In the genomic region with DNA sequence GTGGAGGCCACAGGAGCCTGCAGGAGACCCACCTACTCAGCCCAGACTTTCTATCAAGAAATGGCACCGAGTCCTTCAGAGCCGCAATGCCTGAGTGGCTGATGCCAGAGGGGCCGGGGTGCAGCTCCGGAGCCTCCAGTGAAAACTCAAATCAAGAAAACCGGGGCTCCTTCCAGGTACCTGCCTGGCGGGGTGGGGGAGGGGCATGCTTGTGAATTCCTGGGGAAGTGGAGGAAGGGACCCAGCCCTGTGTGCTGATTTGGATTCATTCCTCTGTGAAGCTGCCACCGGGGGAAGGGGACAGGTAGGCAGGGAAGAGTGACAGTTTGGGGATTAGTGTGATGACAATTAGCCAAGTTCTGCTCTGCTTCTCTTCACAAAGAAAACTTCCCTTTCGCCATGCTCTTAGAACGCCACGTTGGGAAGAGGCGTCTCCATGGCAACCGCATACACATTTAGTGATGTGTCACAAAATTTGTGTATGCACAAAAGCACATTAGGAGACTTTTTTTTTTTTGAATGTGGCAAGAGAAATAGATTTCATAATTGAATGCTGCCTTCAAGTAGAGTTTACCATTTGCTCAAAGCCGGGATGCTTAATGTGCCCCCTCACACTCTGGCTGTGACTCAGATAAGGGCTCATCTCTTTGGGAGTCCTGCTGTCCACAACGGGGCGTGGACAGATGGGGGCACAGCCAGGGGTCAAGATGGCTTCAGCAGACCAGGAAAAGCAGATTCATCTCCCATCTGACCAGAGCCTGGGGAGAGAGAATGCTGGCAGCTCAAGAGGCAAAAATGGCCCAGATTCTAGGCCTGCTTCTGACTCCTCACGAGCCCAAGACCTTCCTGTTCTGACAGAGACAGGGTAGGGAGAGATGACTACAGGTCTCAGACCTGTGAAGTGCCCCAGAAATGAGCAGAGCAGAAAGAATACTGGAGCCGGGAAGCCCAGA, we compare ENCODE assay signal across 8 mouse cellular contexts. TPM values are rescaled to one million over a fixed set of nuclear protein-coding genes. Genes with fewer than 3 reads are reported as not detected.
DNase-seq lines count a peak whose midpoint lies in the region; ATAC-seq and TF ChIP-seq lines count a peak whose summit lies in the region.
"Had no signal": no experiment of that assay in that cellular context is flagged by ENCODE, and none has a peak within 500 bp of the region (broad histone marks: within the 10 kb centered on the region; RNA-seq: fewer than 3 reads in every experiment).

No protein-coding gene starts in this region.

- no peaks in the 10 kb centered on the region; the same call in 1 of the 2 replicates for H3K4me1 ChIP-seq in lung, postnatal 0 days (ENCODE audit: insufficient read depth, low read depth, low read length)
- no peaks in the 10 kb centered on the region; the same call in 1 of the 2 replicates for H3K4me1 ChIP-seq in lung, adult 2 months (ENCODE audit: control insufficient read depth, insufficient read depth, low read length)

- TF ChIP-seq EP300 in lung, postnatal 0 days (IDR thresholded peaks at IDR 0.05): no peak

- peak; percentile 74 for DNase-seq in lung, postnatal 0 days (ENCODE audit: low spot score)
- DNase-seq in lung, adult 2 months: no peak
- peak; percentile 93 for DNase-seq in cerebellum, adult 9-11 months
- DNase-seq in layer of hippocampus, adult 2 months (ENCODE audit: low spot score in 2 of 2): peak; percentile 59 to 68
- DNase-seq in right cerebral cortex, postnatal 4 days: peak; percentile 68
- DNase-seq in gastrocnemius, postnatal 25 days: no peak
- no peak for DNase-seq in adipocyte (ENCODE audit: low spot score)

- no peak for ATAC-seq in lung, postnatal 0 days

- H3K27me3 ChIP-seq in lung, postnatal 0 days (replicated peaks; ENCODE audit: insufficient read depth, low read length): no peaks in the 10 kb centered on the region

- no peaks in the 10 kb centered on the region for H3K9me3 ChIP-seq in lung, postnatal 0 days (ENCODE audit: low read length)
- H3K9me3 ChIP-seq: midbrain, embryonic 12.5 days had no signal

- H3K4me2 ChIP-seq in lung, postnatal 0 days (replicated peaks; ENCODE audit: low read depth, low read length): no peak overlapping the region
- H3K4me2 ChIP-seq: midbrain, embryonic 12.5 days had no signal

- TF ChIP-seq CTCF in lung, postnatal 0 days (IDR thresholded peaks at IDR 0.05): no peak
- no peak for TF ChIP-seq CTCF in lung, adult 2 months (IDR thresholded peaks at IDR 0.05; ENCODE audit: insufficient read depth, low read length)
- TF ChIP-seq CTCF in layer of hippocampus, adult 2 months (conservative IDR thresholded peaks at IDR 0.05): no peak

- H3K36me3 ChIP-seq in lung, postnatal 0 days (ENCODE audit: insufficient read depth, low read length): no peaks in the 10 kb centered on the region
- H3K36me3 ChIP-seq: midbrain, embryonic 12.5 days had no signal

- 42% methylated on average over 17 of the region's 17 CpGs for WGBS in lung, postnatal 0 days
- WGBS in lung, adult 2 months: 54% methylated on average over 17 of the region's 17 CpGs

- no peak overlapping the region for H3K9ac ChIP-seq in lung, postnatal 0 days (replicated peaks; ENCODE audit: low read depth)
- H3K9ac ChIP-seq: midbrain, embryonic 12.5 days had no signal

- no peak for TF ChIP-seq POLR2A in lung, adult 2 months (IDR thresholded peaks at IDR 0.05; ENCODE audit: borderline replicate concordance, extremely low read depth, low read depth, low read length)

- no peak overlapping the region for H3K27ac ChIP-seq in lung, postnatal 0 days (ENCODE audit: low read length)
- H3K27ac ChIP-seq in layer of hippocampus, adult 2 months: peak overlapping the region; percentile 67
- H3K27ac ChIP-seq: midbrain, embryonic 12.5 days had no signal

- H3K4me3 ChIP-seq in lung, postnatal 0 days (ENCODE audit: low read depth, low read length): no peak overlapping the region
- H3K4me3 ChIP-seq in lung, adult 2 months (replicated peaks; ENCODE audit: extremely low read depth, low read depth, low read length): no peak overlapping the region
- no peak overlapping the region for H3K4me3 ChIP-seq in layer of hippocampus, adult 2 months
- H3K4me3 ChIP-seq: midbrain, embryonic 12.5 days had no signal

RNA-seq across cellular contexts. Expression of a gene that starts 26.3 kb away (rescaled TPM):
- polyA plus RNA-seq in lung, postnatal 0 days (2015; fragmentation: Nextera tagmentation; extraction: Ambion mirVana): 2.9 and 3.0 TPM in 2 replicates
- 14.5 and 15.7 TPM in 2 replicates for polyA plus RNA-seq in lung, adult 2 months (2012; rRNA removed)
- 10 to 100 TPM; 22.1 to 25.1 TPM for total RNA-seq in layer of hippocampus, adult 2 months (2021)
- total RNA-seq in gastrocnemius, postnatal 25 days (2021): 1 to 10 TPM; 4.1 to 5.1 TPM

Comparison
In these comparisons a context has a peak if more than half of its experiments do, and no peak if none do; other contexts are left out.
1. DNase-seq: peak in lung, postnatal 0 days (single experiment), cerebellum, adult 9-11 months (single experiment), layer of hippocampus, adult 2 months (2 of 2) and right cerebral cortex, postnatal 4 days (single experiment); none in lung, adult 2 months (single experiment), gastrocnemius, postnatal 25 days (single experiment) and adipocyte (single experiment).